Mouse (Mus musculus): ENCODE results near the gene Pik3c2b. TPM values are rescaled to one million over a fixed set of nuclear protein-coding genes. Genes with fewer than 3 reads are reported as not detected.

Gene Pik3c2b
- polyA plus RNA-seq, 2 experiments, result 0.48 to 0.76 TPM

- ATAC-seq (ENCODE audit: insufficient read depth) (no peak), DNase-seq (ENCODE audit: low read depth in 3 of 3, low spot score in 3 of 3) (no peak)
- Histone ChIP-seq H3K9ac (replicated peaks) (no peak overlapping the region), H3K27ac (no peak overlapping the region), H3K27me3 (ENCODE audit: control insufficient read depth, insufficient read depth, low read length) (no peaks in the 10 kb centered on the region), H3K4me1 (replicated peaks; ENCODE audit: control insufficient read depth in 2 of 2, insufficient read depth in 2 of 2, low read length in 1 of 2) (peaks cover 18 to 35% of the 10 kb centered on the region in 2 experiments), H3K4me3 (ENCODE audit: insufficient read depth in 1 of 2, low read depth in 2 of 2, low read length in 2 of 2) (no peak overlapping the region), H3K4me2 (ENCODE audit: low read depth) (no peak overlapping the region), H3K36me3 (replicated peaks; ENCODE audit: control insufficient read depth, insufficient read depth, low read depth) (no peaks in the 10 kb centered on the region), H3K9me3 (ENCODE audit: control insufficient read depth, low read length) (no peaks in the 10 kb centered on the region)
- TF ChIP-seq EP300 (IDR thresholded peaks at IDR 0.05; ENCODE audit: low read depth), result no peak
- no peak for TF ChIP-seq CTCF (IDR thresholded peaks at IDR 0.05; ENCODE audit: low read depth)
- 43% methylated on average over 6 of the region's 6 CpGs for WGBS (ENCODE audit: insufficient replicate concordance)
These were observed 75.8 kb downstream of the Pik3c2b start for GRCm38 (mm10) chr1:133121246-133121645.

DNA sequence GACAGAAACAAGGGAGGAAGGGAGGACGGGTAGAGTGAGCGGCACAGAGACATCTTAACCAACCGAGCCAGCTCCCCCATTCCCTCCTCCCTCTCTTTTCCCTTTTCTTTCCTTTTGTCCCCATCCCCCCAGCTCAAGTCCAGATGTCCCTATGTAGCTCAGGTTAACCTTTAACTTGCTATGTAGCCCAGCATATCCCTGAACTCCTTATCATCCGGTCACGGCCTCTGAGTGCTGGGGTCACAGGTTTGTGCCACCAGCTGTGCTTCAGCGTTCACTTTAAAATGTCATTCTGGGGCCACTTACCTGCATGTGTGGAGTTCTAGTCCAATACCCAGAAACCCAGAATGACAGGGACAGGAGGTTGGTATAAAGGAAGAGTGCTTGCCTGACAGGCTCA is 78.7 kb downstream of the Pik3c2b start:
- Histone ChIP-seq H3K27ac (no peak overlapping the region), H3K4me1 (replicated peaks; ENCODE audit: control insufficient read depth in 2 of 2, insufficient read depth in 2 of 2, low read length in 1 of 2) (peaks cover 8 to 29% of the 10 kb centered on the region in 2 experiments), H3K4me3 (ENCODE audit: insufficient read depth in 1 of 2, low read depth in 2 of 2, low read length in 2 of 2) (no peak overlapping the region), H3K27me3 (ENCODE audit: control insufficient read depth, insufficient read depth, low read length) (no peaks in the 10 kb centered on the region), H3K9ac (replicated peaks) (no peak overlapping the region), H3K36me3 (replicated peaks; ENCODE audit: control insufficient read depth, insufficient read depth, low read depth) (no peaks in the 10 kb centered on the region), H3K4me2 (ENCODE audit: low read depth) (no peak overlapping the region), H3K9me3 (ENCODE audit: control insufficient read depth, low read length) (no peaks in the 10 kb centered on the region)
- peak; percentile 45; the same call in 1 of the 2 replicates for ATAC-seq (ENCODE audit: insufficient read depth)
- 73% methylated on average over 6 of the region's 6 CpGs for WGBS (ENCODE audit: insufficient replicate concordance)
- no peak for DNase-seq (ENCODE audit: low read depth in 3 of 3, low spot score in 3 of 3)
- TF ChIP-seq CTCF (IDR thresholded peaks at IDR 0.05; ENCODE audit: low read depth) (no peak), EP300 (IDR thresholded peaks at IDR 0.05; ENCODE audit: low read depth) (no peak)

GRCm38 (mm10) chr1:133125640-133126364 is 80.3 kb downstream of the Pik3c2b start:
- WGBS (ENCODE audit: insufficient replicate concordance), result 79% methylated on average over 9 of the region's 9 CpGs
- H3K9me3 ChIP-seq (ENCODE audit: control insufficient read depth, low read length), result no peaks in the 10 kb centered on the region
- H3K36me3 ChIP-seq (replicated peaks; ENCODE audit: control insufficient read depth, insufficient read depth, low read depth), result no peaks in the 10 kb centered on the region
- no peak overlapping the region for H3K9ac ChIP-seq (replicated peaks)
- H3K27ac ChIP-seq, result no peak overlapping the region
- H3K27me3 ChIP-seq (ENCODE audit: control insufficient read depth, insufficient read depth, low read length), result no peaks in the 10 kb centered on the region
- H3K4me2 ChIP-seq (ENCODE audit: low read depth), result no peak overlapping the region
- DNase-seq (ENCODE audit: low read depth in 3 of 3, low spot score in 3 of 3), result no peak
- TF ChIP-seq EP300 (IDR thresholded peaks at IDR 0.05; ENCODE audit: low read depth) (no peak), CTCF (IDR thresholded peaks at IDR 0.05; ENCODE audit: low read depth) (peak; percentile 56)
- H3K4me3 ChIP-seq (ENCODE audit: insufficient read depth in 1 of 2, low read depth in 2 of 2, low read length in 2 of 2), result no peak overlapping the region
- no peak for ATAC-seq (ENCODE audit: insufficient read depth)
- peaks cover 15 to 30% of the 10 kb centered on the region in 2 experiments for H3K4me1 ChIP-seq (replicated peaks; ENCODE audit: control insufficient read depth in 2 of 2, insufficient read depth in 2 of 2, low read length in 1 of 2)

- Histone ChIP-seq H3K4me3 (ENCODE audit: insufficient read depth in 1 of 2, low read depth in 2 of 2, low read length in 2 of 2) (no peak overlapping the region), H3K27me3 (ENCODE audit: control insufficient read depth, insufficient read depth, low read length) (no peaks in the 10 kb centered on the region), H3K9me3 (ENCODE audit: control insufficient read depth, low read length) (no peaks in the 10 kb centered on the region), H3K36me3 (replicated peaks; ENCODE audit: control insufficient read depth, insufficient read depth, low read depth) (no peaks in the 10 kb centered on the region), H3K4me2 (ENCODE audit: low read depth) (no peak overlapping the region), H3K9ac (replicated peaks) (no peak overlapping the region), H3K4me1 (replicated peaks; ENCODE audit: control insufficient read depth in 2 of 2, insufficient read depth in 2 of 2, low read length in 1 of 2) (peaks cover 15 to 26% of the 10 kb centered on the region in 2 experiments), H3K27ac (no peak overlapping the region)
- TF ChIP-seq CTCF (IDR thresholded peaks at IDR 0.05; ENCODE audit: low read depth), result no peak
- TF ChIP-seq EP300 (IDR thresholded peaks at IDR 0.05; ENCODE audit: low read depth), result no peak
- ATAC-seq (ENCODE audit: insufficient read depth), result no peak
- DNase-seq (ENCODE audit: low read depth in 3 of 3, low spot score in 3 of 3), result no peak
- 58% methylated on average over 4 of the region's 4 CpGs for WGBS (ENCODE audit: insufficient replicate concordance)
These were observed 80.9 kb downstream of the Pik3c2b start for GRCm38 (mm10) chr1:133126365-133126740.

DNA sequence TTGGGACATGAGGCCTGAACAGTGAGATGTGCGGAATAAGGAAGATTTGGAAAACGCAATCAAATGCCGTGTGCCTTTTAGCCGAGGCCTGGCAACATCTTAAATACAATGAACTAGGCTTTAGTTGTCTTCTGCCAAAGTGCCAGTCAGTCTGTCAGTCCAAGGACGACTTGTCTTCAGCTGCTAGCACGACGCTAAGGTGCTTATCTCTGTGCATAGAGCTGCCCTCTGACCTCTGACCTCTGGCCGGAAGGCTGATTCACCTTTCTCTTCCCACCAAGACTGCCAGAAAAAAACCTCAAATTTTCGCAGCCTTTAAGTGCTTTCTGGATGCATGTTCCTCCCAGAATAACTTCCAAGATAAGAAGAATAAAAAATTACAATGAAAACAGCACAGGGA is 81.9 kb downstream of the Pik3c2b start:
- TF ChIP-seq EP300 (IDR thresholded peaks at IDR 0.05; ENCODE audit: low read depth), result no peak
- no peak for TF ChIP-seq CTCF (IDR thresholded peaks at IDR 0.05; ENCODE audit: low read depth)
- peaks cover 15 to 24% of the 10 kb centered on the region in 2 experiments for H3K4me1 ChIP-seq (replicated peaks; ENCODE audit: control insufficient read depth in 2 of 2, insufficient read depth in 2 of 2, low read length in 1 of 2)
- no peak for DNase-seq (ENCODE audit: low read depth in 3 of 3, low spot score in 3 of 3)
- no peak overlapping the region for H3K9ac ChIP-seq (replicated peaks)
- no peak overlapping the region for H3K4me3 ChIP-seq (ENCODE audit: insufficient read depth in 1 of 2, low read depth in 2 of 2, low read length in 2 of 2)
- no peaks in the 10 kb centered on the region for H3K9me3 ChIP-seq (ENCODE audit: control insufficient read depth, low read length)
- H3K27me3 ChIP-seq (ENCODE audit: control insufficient read depth, insufficient read depth, low read length), result no peaks in the 10 kb centered on the region
- H3K4me2 ChIP-seq (ENCODE audit: low read depth), result no peak overlapping the region
- no peaks in the 10 kb centered on the region for H3K36me3 ChIP-seq (replicated peaks; ENCODE audit: control insufficient read depth, insufficient read depth, low read depth)
- 56% methylated on average over 9 of the region's 9 CpGs for whole genome bisulfite sequencing (ENCODE audit: insufficient replicate concordance)
- no peak for ATAC-seq (ENCODE audit: insufficient read depth)
- no peak overlapping the region for H3K27ac ChIP-seq
